Mouse (Mus musculus) kidney, postnatal 0 days (tissue): ENCODE measurements around the gene Ndufaf2. TPM values are rescaled to one million over a fixed set of nuclear protein-coding genes. Genes with fewer than 3 reads are reported as not detected.

Experiments used
- ATAC-seq: fragments of 200-750 bp; cut with Nextera tagmentation; replicated peaks from 2 replicates; pipeline ENCODE4 v1.8.0; 2017; ENCODE audit warnings: low read depth, moderate number of reproducible peaks, moderate TSS enrichment, moderate library complexity; ENCODE audit not compliant: low FRiP score
- DNase-seq: peaks from one replicate; pipeline ENCODE4 v3.0.0-alpha.2; 2016; ENCODE audit warnings: low spot score
- H3K27ac ChIP-seq: fragments of 300-500 bp; sonication (generic); 2 replicates; pipeline ENCODE4 v1.5.1; 2014; ENCODE audit warnings: mild to moderate bottlenecking
- H3K27me3 ChIP-seq: fragments of 300-500 bp; sonication (generic); 2 replicates; pipeline ENCODE4 v1.6.1; 2014; ENCODE audit warnings: low read length, mixed read lengths; ENCODE audit not compliant: insufficient read depth
- H3K36me3 ChIP-seq: fragments of 300-500 bp; sonication (generic); 2 replicates; pipeline ENCODE4 v1.6.1; 2014; ENCODE audit warnings: low read length, mixed read lengths; ENCODE audit not compliant: insufficient read depth
- H3K4me1 ChIP-seq: fragments of 300-500 bp; sonication (generic); replicated peaks from 2 replicates; pipeline ENCODE4 v1.6.1; 2014; ENCODE audit warnings: antibody characterized with exemption, low read length, mixed read lengths; ENCODE audit not compliant: insufficient read depth
- H3K4me2 ChIP-seq: fragments of 300-500 bp; sonication (generic); 2 replicates; pipeline ENCODE4 v1.6.1; 2014; ENCODE audit warnings: mild to moderate bottlenecking, low read length, moderate library complexity, mixed read lengths
- H3K4me3 ChIP-seq: fragments of 300-500 bp; sonication (generic); replicated peaks from 2 replicates; pipeline ENCODE4 v1.5.1; 2014; ENCODE audit warnings: low read depth, low read length
- H3K9ac ChIP-seq: fragments of 300-500 bp; sonication (generic); 2 replicates; pipeline ENCODE4 v1.6.1; 2014; ENCODE audit warnings: low read depth, low read length
- H3K9me3 ChIP-seq: fragments of 300-500 bp; sonication (generic); replicated peaks from 2 replicates; pipeline ENCODE4 v1.6.1; 2016; ENCODE audit warnings: low read length, inconsistent platforms, mixed read lengths
- CTCF ChIP-seq: IDR thresholded peaks from 2 replicates; pipeline ENCODE4 v1.5.1; 2016; ENCODE audit warnings: antibody characterized with exemption, low read depth, mild to moderate bottlenecking, moderate library complexity
- WGBS: fragments of 180-500 bp; shearing (Covaris S2); extraction: QIAGEN DNeasy Blood & Tissue Kit; methylation state at CpG from one replicate; pipeline ENCODE4 v1.1.7; 2014; 5-methylcytosine and 5-hydroxymethylcytosine counted together
- polyA plus RNA-seq: library from polyadenylated mRNA; unstranded; fragments of >200 nt; fragmentation: Nextera tagmentation; extraction: Ambion mirVana; gene quantifications from 2 replicates; pipeline ENCODE4 v1.2.1, GENCODE M21; 2015

Gene Ndufaf2
- polyA plus RNA-seq, 1 experiment from 2014 or later, result 79.3 TPM

- no peak for DNase-seq
- WGBS, result 81% methylated on average over 4 of the region's 4 CpGs
- no peak for TF ChIP-seq CTCF
Measured at GRCm38 (mm10) chr13:108187994-108188393, 29.6 kb upstream of the Ndufaf2 start.

GRCm38 (mm10) chr13:108185530-108185929, 27.1 kb upstream of the Ndufaf2 start:
- H3K9ac ChIP-seq, result no peak overlapping the region
- H3K4me3 ChIP-seq, result no peak overlapping the region
- no peak overlapping the region for H3K4me2 ChIP-seq
- WGBS, result 93% methylated on average over 3 of the region's 3 CpGs
- H3K36me3 ChIP-seq, result peaks cover 12% of the 10 kb centered on the region; the same call in 1 of the 2 replicates
- H3K4me1 ChIP-seq, result no peaks in the 10 kb centered on the region
- no peak for ATAC-seq
- no peak for DNase-seq
- no peaks in the 10 kb centered on the region for H3K27me3 ChIP-seq
- no peak for TF ChIP-seq CTCF
- no peaks in the 10 kb centered on the region for H3K9me3 ChIP-seq
- H3K27ac ChIP-seq, result no peak overlapping the region

More at GRCm38 (mm10) chr13:108187994-108188393, 29.6 kb upstream of the Ndufaf2 start:
- Histone ChIP-seq H3K9ac (no peak overlapping the region), H3K36me3 (peaks cover 12% of the 10 kb centered on the region; the same call in 1 of the 2 replicates), H3K4me2 (no peak overlapping the region), H3K4me1 (no peaks in the 10 kb centered on the region), H3K4me3 (no peak overlapping the region), H3K27me3 (no peaks in the 10 kb centered on the region), H3K9me3 (no peaks in the 10 kb centered on the region), H3K27ac (no peak overlapping the region)
- no peak for ATAC-seq

GRCm38 (mm10) chr13:108184743-108185255, 26.4 kb upstream of the Ndufaf2 start:
- DNase-seq, result no peak
- no peak overlapping the region for H3K9ac ChIP-seq
- H3K27ac ChIP-seq, result no peak overlapping the region
- H3K4me2 ChIP-seq, result no peak overlapping the region
- H3K4me3 ChIP-seq, result no peak overlapping the region
- peaks cover 12% of the 10 kb centered on the region; the same call in 1 of the 2 replicates for H3K36me3 ChIP-seq
- H3K9me3 ChIP-seq, result no peaks in the 10 kb centered on the region
- no peaks in the 10 kb centered on the region for H3K4me1 ChIP-seq
- no peaks in the 10 kb centered on the region for H3K27me3 ChIP-seq
- no peak for TF ChIP-seq CTCF
- ATAC-seq, result no peak

DNA sequence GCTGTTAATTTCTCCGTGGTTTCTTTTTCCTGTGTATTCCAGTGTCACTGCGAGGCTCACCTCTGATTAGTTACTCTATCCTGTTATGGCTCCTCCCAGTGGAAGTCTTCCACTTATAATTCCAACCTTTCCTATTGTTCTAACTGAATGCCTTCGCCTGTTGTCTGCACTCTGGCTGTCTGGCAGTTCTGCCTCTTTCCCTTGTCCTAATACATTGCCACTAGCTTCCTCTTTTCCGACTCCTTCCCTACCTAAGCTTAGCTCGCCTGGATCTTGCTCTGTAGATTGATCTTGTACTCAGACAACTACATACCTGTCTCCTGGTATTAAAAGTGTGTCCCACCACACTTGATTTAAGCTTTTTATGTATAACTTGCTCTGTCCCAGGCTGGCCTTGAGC, 22.4 kb upstream of the Ndufaf2 start:
- Histone ChIP-seq H3K9me3 (no peaks in the 10 kb centered on the region), H3K27me3 (no peaks in the 10 kb centered on the region), H3K27ac (no peak overlapping the region), H3K9ac (no peak overlapping the region), H3K4me3 (no peak overlapping the region), H3K4me2 (no peak overlapping the region), H3K4me1 (no peaks in the 10 kb centered on the region), H3K36me3 (peaks cover 12% of the 10 kb centered on the region; the same call in 1 of the 2 replicates)
- DNase-seq, result no peak
- TF ChIP-seq CTCF, result peak; percentile 2; the same call in 1 of the 2 replicates
- WGBS, result 74% methylated on average over 5 of the region's 5 CpGs
- no peak for ATAC-seq

- H3K36me3 ChIP-seq, result peaks cover 12% of the 10 kb centered on the region; the same call in 1 of the 2 replicates
- DNase-seq, result no peak
- no peak for TF ChIP-seq CTCF
- no peak overlapping the region for H3K4me2 ChIP-seq
- no peak overlapping the region for H3K27ac ChIP-seq
- no peaks in the 10 kb centered on the region for H3K9me3 ChIP-seq
- ATAC-seq, result no peak
- no peaks in the 10 kb centered on the region for H3K27me3 ChIP-seq
- no peaks in the 10 kb centered on the region for H3K4me1 ChIP-seq
- no peak overlapping the region for H3K4me3 ChIP-seq
- 86% methylated on average over 8 of the region's 8 CpGs for WGBS
- no peak overlapping the region for H3K9ac ChIP-seq
Measured at GRCm38 (mm10) chr13:108179618-108180017, 21.2 kb upstream of the Ndufaf2 start.

- DNase-seq (no peak), ATAC-seq (no peak)
- peaks cover 18% of the 10 kb centered on the region; the same call in 1 of the 2 replicates for H3K36me3 ChIP-seq
- no peak overlapping the region for H3K4me3 ChIP-seq
- H3K4me1 ChIP-seq, result no peaks in the 10 kb centered on the region
- no peaks in the 10 kb centered on the region for H3K9me3 ChIP-seq
- no peak overlapping the region for H3K9ac ChIP-seq
- no peak overlapping the region for H3K27ac ChIP-seq
- H3K4me2 ChIP-seq, result no peak overlapping the region
- 87% methylated on average over 8 of the region's 8 CpGs for WGBS
- no peak for TF ChIP-seq CTCF
- no peaks in the 10 kb centered on the region for H3K27me3 ChIP-seq
Measured at GRCm38 (mm10) chr13:108170511-108170910, 12.1 kb upstream of the Ndufaf2 start.

DNA sequence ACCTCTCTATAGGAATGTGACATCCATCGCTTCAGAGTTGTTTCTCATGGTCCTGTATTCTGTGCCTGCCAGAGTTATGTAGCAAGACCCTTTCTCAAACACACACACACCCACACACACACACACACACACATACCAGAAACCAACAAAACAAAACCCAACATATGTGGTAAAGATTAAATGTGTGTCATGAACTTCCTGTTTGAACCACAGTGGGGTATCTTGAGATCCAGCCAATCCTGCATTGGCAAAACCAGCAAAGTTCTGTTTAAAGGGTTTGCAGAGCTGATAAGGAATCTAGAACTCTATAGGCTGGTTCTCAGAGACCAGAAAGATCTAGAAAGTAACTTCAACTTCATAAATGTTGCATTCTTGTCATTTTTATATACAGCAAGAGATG, 11.6 kb upstream of the Ndufaf2 start:
- peaks cover 18% of the 10 kb centered on the region; the same call in 1 of the 2 replicates for H3K36me3 ChIP-seq
- no peaks in the 10 kb centered on the region for H3K4me1 ChIP-seq
- DNase-seq, result no peak
- ATAC-seq, result no peak
- no peak for TF ChIP-seq CTCF
- no peak overlapping the region for H3K9ac ChIP-seq
- no peak overlapping the region for H3K4me3 ChIP-seq
- no peak overlapping the region for H3K27ac ChIP-seq
- 92% methylated on average over 1 of the region's 1 CpGs for WGBS
- H3K9me3 ChIP-seq, result no peaks in the 10 kb centered on the region
- H3K27me3 ChIP-seq, result no peaks in the 10 kb centered on the region
- no peak overlapping the region for H3K4me2 ChIP-seq
